Mouse (Mus musculus) subcutaneous adipose tissue, adult 2 months (tissue): Measurements from ENCODE around the gene BC051665. TPM values are rescaled to one million over a fixed set of nuclear protein-coding genes. Genes with fewer than 3 reads are reported as not detected.

Experiments
- polyA plus RNA-seq: library from polyadenylated mRNA; depleted of rRNA; stranded (reverse); fragments of >200 nt; gene quantifications from 2 replicates; pipeline ENCODE4 v1.2.3, GENCODE M21; 2012; ENCODE audit warnings: low replicate concordance; rRNA removed

BC051665 gene
- polyA plus RNA-seq = not detected in 2 replicates

GRCm38 (mm10) chr13:60786264-60786663 lies at the start of gene BC051665:
Gene BC051665 (minus strand): TSS chr13:60786364.

GRCm38 (mm10) chr13:60802749-60803148 lies 16.6 kb upstream of the BC051665 start, which contains the start of gene Ctsll3:
Gene Ctsll3 (minus strand): TSS chr13:60802849.

Other genes with a start within 250 kb of the BC051665 start
- gene Dapk1, start 184.4 kb downstream of the BC051665 start, polyA plus RNA-seq = 98.1 and 111 TPM in 2 replicates
- not detected in 2 replicates for gene Ctsll3, start 16.5 kb upstream of the BC051665 start, polyA plus RNA-seq
- 0.19 and 0.85 TPM in 2 replicates for gene 4930486L24Rik, start 78.1 kb upstream of the BC051665 start, polyA plus RNA-seq
- gene Gm49392, start 110.5 kb upstream of the BC051665 start, polyA plus RNA-seq = 0.36 and 1.8 TPM in 2 replicates
- 4.0 and 8.2 TPM in 2 replicates for gene Ctla2b, start 111.1 kb upstream of the BC051665 start, polyA plus RNA-seq
- not detected in 2 replicates for gene Tpbpb, start 118.5 kb upstream of the BC051665 start, polyA plus RNA-seq
- gene Gm49393, start 149.2 kb upstream of the BC051665 start, polyA plus RNA-seq = not detected in 2 replicates
- 4.6 and 5.1 TPM in 2 replicates for gene Gm49391, start 150.2 kb upstream of the BC051665 start, polyA plus RNA-seq
- gene Ctla2a, start 150.3 kb upstream of the BC051665 start, polyA plus RNA-seq = 25.2 and 37.4 TPM in 2 replicates
- not detected in 2 replicates for gene Tpbpa, start 155.6 kb upstream of the BC051665 start, polyA plus RNA-seq
- gene Ctsj, start 219.6 kb upstream of the BC051665 start, polyA plus RNA-seq = not detected in 2 replicates